Mouse (Mus musculus) liver, embryonic 14.5 days (tissue): ENCODE results near the gene Tox3. TPM values are rescaled to one million over a fixed set of nuclear protein-coding genes. Genes with fewer than 3 reads are reported as not detected.

Source experiments
- ATAC-seq: fragments of 200-750 bp; cut with Nextera tagmentation; 2 replicates; pipeline ENCODE4 v1.8.0; 2017; ENCODE audit warnings: moderate number of reproducible peaks, mild to moderate bottlenecking, moderate library complexity; ENCODE audit not compliant: insufficient read depth
- DNase-seq, 3 experiments: peaks; one replicate each; pipeline ENCODE4 v3.0.0-alpha.2; 2012 to 2013; ENCODE audit warnings: low read depth in 3 of 3, low spot score in 3 of 3
- H3K27ac ChIP-seq: fragments of 300-500 bp; sonication (generic); 2 replicates; pipeline ENCODE4 v1.5.1; 2014; ENCODE audit warnings: moderate library complexity, mild to moderate bottlenecking, control low read depth, inconsistent platforms
- H3K27me3 ChIP-seq: fragments of 300-500 bp; sonication (generic); 2 replicates; pipeline ENCODE4 v1.6.1; 2014; ENCODE audit warnings: mild to moderate bottlenecking, low read length, moderate library complexity; ENCODE audit not compliant: control insufficient read depth, insufficient read depth
- H3K36me3 ChIP-seq: fragments of 300-500 bp; sonication (generic); replicated peaks from 2 replicates; pipeline ENCODE4 v1.6.1; 2014; ENCODE audit warnings: low read depth; ENCODE audit not compliant: control insufficient read depth, insufficient read depth
- H3K4me1 ChIP-seq, 2 experiments: fragments of 200-500 bp in 1 of 2; fragments of 300-500 bp in 1 of 2; sonication (generic) in 1 of 2; replicated peaks; 2 replicates each; pipeline ENCODE4 v1.6.1; 2012 to 2014; ENCODE audit warnings: antibody characterized with exemption in 1 of 2, inconsistent platforms in 1 of 2, low read length in 1 of 2; ENCODE audit not compliant: control insufficient read depth in 2 of 2, insufficient read depth in 2 of 2
- H3K4me2 ChIP-seq: fragments of 300-500 bp; sonication (generic); 2 replicates; pipeline ENCODE4 v1.6.1; 2014; ENCODE audit warnings: low read depth, mild to moderate bottlenecking, control low read depth, moderate library complexity
- H3K4me3 ChIP-seq, 2 experiments: fragments of 200-500 bp in 1 of 2; fragments of 300-500 bp in 1 of 2; sonication (generic) in 1 of 2; 2 replicates each; pipeline ENCODE4 v1.5.1; 2012 to 2014; ENCODE audit warnings: low read depth in 2 of 2, low read length in 2 of 2, mild to moderate bottlenecking in 2 of 2, control low read depth in 1 of 2, inconsistent platforms in 1 of 2, moderate library complexity in 1 of 2; ENCODE audit not compliant: insufficient read depth in 1 of 2
- H3K9ac ChIP-seq: fragments of 300-500 bp; sonication (generic); replicated peaks from 2 replicates; pipeline ENCODE4 v1.6.1; 2014; ENCODE audit warnings: mild to moderate bottlenecking, control low read depth, moderate library complexity
- H3K9me3 ChIP-seq: fragments of 300-500 bp; sonication (generic); 2 replicates; pipeline ENCODE4 v1.6.1; 2016; ENCODE audit warnings: low read length, mixed read lengths; ENCODE audit not compliant: control insufficient read depth
- CTCF ChIP-seq: IDR thresholded peaks from 2 replicates; pipeline ENCODE4 v1.5.1; 2016; ENCODE audit warnings: antibody characterized with exemption, low read depth, control low read depth
- EP300 ChIP-seq: IDR thresholded peaks from 2 replicates; pipeline ENCODE4 v1.6.1; 2016; ENCODE audit warnings: antibody characterized with exemption, low read depth
- WGBS: fragments of 180-500 bp; shearing (Covaris S2); extraction: QIAGEN DNeasy Blood & Tissue Kit; methylation state at CpG from one replicate; pipeline ENCODE4 v1.1.7; 2014; ENCODE audit not compliant: insufficient replicate concordance; 5-methylcytosine and 5-hydroxymethylcytosine counted together
- polyA plus RNA-seq, 2 experiments: library from polyadenylated mRNA; depleted of rRNA in 1 of 2; stranded (reverse) in 1 of 2; unstranded in 1 of 2; fragments of >200 nt; fragmentation: Nextera tagmentation in 1 of 2; extraction: Ambion mirVana in 1 of 2; gene quantifications; 2 replicates each; pipeline versions ENCODE4 v1.2.1 to v1.2.3; 2012 to 2014

Tox3 gene
- polyA plus RNA-seq, 2 experiments: 0.06 to 0.23 TPM

GRCm38 (mm10) chr8:90302252-90302651 lies 45.9 kb downstream of the Tox3 start:
- no peak overlapping the region for H3K27ac ChIP-seq
- TF ChIP-seq CTCF (no peak), EP300 (no peak)
- no peak for ATAC-seq
- H3K9me3 ChIP-seq: no peaks in the 10 kb centered on the region
- H3K9ac ChIP-seq: no peak overlapping the region
- 63% methylated on average over 5 of the region's 5 CpGs for WGBS
- H3K4me3 ChIP-seq: no peak overlapping the region
- H3K4me2 ChIP-seq: no peak overlapping the region
- H3K36me3 ChIP-seq: no peaks in the 10 kb centered on the region
- no peak for DNase-seq
- H3K4me1 ChIP-seq: no peaks in the 10 kb centered on the region
- H3K27me3 ChIP-seq: no peaks in the 10 kb centered on the region

- H3K4me3 ChIP-seq: no peak overlapping the region
- no peak overlapping the region for H3K9ac ChIP-seq
- WGBS: 58% methylated on average over 5 of the region's 5 CpGs
- H3K4me2 ChIP-seq: no peak overlapping the region
- H3K4me1 ChIP-seq: no peaks in the 10 kb centered on the region
- H3K9me3 ChIP-seq: no peaks in the 10 kb centered on the region
- H3K27ac ChIP-seq: no peak overlapping the region
- DNase-seq (no peak), ATAC-seq (no peak)
- H3K36me3 ChIP-seq: no peaks in the 10 kb centered on the region
- H3K27me3 ChIP-seq: no peaks in the 10 kb centered on the region
- TF ChIP-seq CTCF: no peak
- no peak for TF ChIP-seq EP300
These were observed 46.6 kb downstream of the Tox3 start for GRCm38 (mm10) chr8:90301543-90301942.

GRCm38 (mm10) chr8:90300973-90301372 lies 47.2 kb downstream of the Tox3 start:
- no peaks in the 10 kb centered on the region for H3K9me3 ChIP-seq
- no peak overlapping the region for H3K27ac ChIP-seq
- WGBS: 55% methylated on average over 2 of the region's 2 CpGs
- TF ChIP-seq CTCF: no peak
- TF ChIP-seq EP300: no peak
- DNase-seq (no peak), ATAC-seq (no peak)
- no peak overlapping the region for H3K4me3 ChIP-seq
- H3K9ac ChIP-seq: no peak overlapping the region
- H3K4me1 ChIP-seq: no peaks in the 10 kb centered on the region
- H3K4me2 ChIP-seq: no peak overlapping the region
- H3K36me3 ChIP-seq: no peaks in the 10 kb centered on the region
- no peaks in the 10 kb centered on the region for H3K27me3 ChIP-seq

- TF ChIP-seq EP300 (no peak), CTCF (no peak)
- Histone ChIP-seq H3K27ac (no peak overlapping the region), H3K9ac (no peak overlapping the region), H3K4me1 (no peaks in the 10 kb centered on the region), H3K27me3 (no peaks in the 10 kb centered on the region), H3K36me3 (no peaks in the 10 kb centered on the region), H3K4me3 (no peak overlapping the region), H3K9me3 (no peaks in the 10 kb centered on the region), H3K4me2 (no peak overlapping the region)
- DNase-seq: no peak
- no peak for ATAC-seq
- WGBS: 59% methylated on average over 3 of the region's 3 CpGs
These were observed 54.1 kb downstream of the Tox3 start for GRCm38 (mm10) chr8:90294061-90294460.

GRCm38 (mm10) chr8:90290811-90291210 lies 57.3 kb downstream of the Tox3 start:
- no peaks in the 10 kb centered on the region for H3K4me1 ChIP-seq
- H3K9ac ChIP-seq: no peak overlapping the region
- H3K27me3 ChIP-seq: no peaks in the 10 kb centered on the region
- no peaks in the 10 kb centered on the region for H3K9me3 ChIP-seq
- H3K36me3 ChIP-seq: no peaks in the 10 kb centered on the region
- H3K4me2 ChIP-seq: no peak overlapping the region
- no peak for DNase-seq
- TF ChIP-seq EP300 (no peak), CTCF (no peak)
- no peak overlapping the region for H3K4me3 ChIP-seq
- no peak for ATAC-seq
- no peak overlapping the region for H3K27ac ChIP-seq
- 43% methylated on average over 6 of the region's 6 CpGs for WGBS
